Mouse (Mus musculus): ENCODE results near the gene Tm9sf2. TPM values are rescaled to one million over a fixed set of nuclear protein-coding genes. Genes with fewer than 3 reads are reported as not detected.
A peak's percentile ranks its signal among the peaks of the same experiment; 100 is the strongest.

Tm9sf2 gene
- polyA plus RNA-seq, 1 experiment from 2014 or later: 132 TPM

DNA sequence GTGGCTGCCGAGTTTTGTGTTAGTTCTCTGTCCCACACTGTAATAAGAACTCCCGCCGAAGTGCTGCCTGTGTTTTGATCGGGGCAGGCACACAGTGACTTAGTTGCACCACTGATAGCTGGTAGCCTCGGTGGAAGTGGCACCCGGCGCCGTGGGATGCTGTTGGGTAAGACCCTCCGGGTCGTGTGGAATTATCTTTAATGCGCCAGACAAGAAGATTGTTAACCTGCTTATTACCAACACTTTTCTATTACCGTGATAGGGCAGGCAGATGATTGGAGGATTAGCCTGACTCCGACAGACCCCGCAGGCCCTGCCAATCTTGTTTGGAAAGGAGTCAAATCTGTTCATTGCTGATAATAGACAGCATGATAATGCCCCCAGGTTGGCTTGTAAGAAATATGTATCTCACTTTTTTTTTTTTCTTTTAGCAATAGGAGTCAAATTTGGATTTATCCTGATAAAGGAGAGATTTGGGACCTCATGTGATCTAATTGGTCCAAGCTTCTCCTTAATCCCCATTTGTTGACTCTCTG is 69.5 kb downstream of the Tm9sf2 start:
- no peak for DNase-seq (ENCODE audit: low spot score)
- Histone ChIP-seq H3K9me3 (ENCODE audit: control insufficient read depth, low read length) (no peaks in the 10 kb centered on the region), H3K9ac (ENCODE audit: low read length) (no peak overlapping the region), H3K27me3 (ENCODE audit: control insufficient read depth, insufficient read depth, low read length) (no peaks in the 10 kb centered on the region), H3K4me1 (ENCODE audit: control insufficient read depth, insufficient read depth, low read length) (no peaks in the 10 kb centered on the region), H3K4me2 (ENCODE audit: low read depth) (no peak overlapping the region), H3K4me3 (ENCODE audit: low read depth, low read length) (no peak overlapping the region), H3K27ac (ENCODE audit: low read depth, low read length) (no peak overlapping the region), H3K36me3 (ENCODE audit: control insufficient read depth, insufficient read depth, low read length) (no peaks in the 10 kb centered on the region)
- ATAC-seq (ENCODE audit: insufficient read depth, low FRiP score, low TSS enrichment): no peak
- WGBS: 88% methylated on average over 14 of the region's 14 CpGs

DNA sequence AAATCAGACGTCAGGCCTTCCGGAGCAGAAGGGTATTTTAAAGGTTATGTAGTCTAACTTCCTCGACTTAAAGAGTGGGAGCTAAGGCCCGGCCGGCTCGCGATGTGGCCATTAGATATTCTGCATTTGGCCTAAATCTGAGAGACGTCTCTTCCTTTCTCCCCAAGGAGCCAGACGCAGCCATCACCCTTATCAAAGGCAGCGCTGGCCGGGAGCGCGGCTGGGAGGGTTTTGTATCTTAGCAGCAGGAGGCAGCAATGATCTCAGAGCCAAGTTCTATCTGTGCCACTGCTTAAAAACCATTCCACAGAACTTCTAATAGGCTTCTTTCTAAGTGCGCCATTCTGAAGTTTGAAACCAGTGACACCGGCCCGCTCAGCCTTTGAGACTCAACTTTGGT is 72.4 kb downstream of the Tm9sf2 start:
- 63% methylated on average over 16 of the region's 16 CpGs for WGBS
- Histone ChIP-seq H3K4me3 (ENCODE audit: low read depth, low read length) (no peak overlapping the region), H3K36me3 (ENCODE audit: control insufficient read depth, insufficient read depth, low read length) (no peaks in the 10 kb centered on the region), H3K4me2 (ENCODE audit: low read depth) (no peak overlapping the region), H3K9me3 (ENCODE audit: control insufficient read depth, low read length) (no peaks in the 10 kb centered on the region), H3K4me1 (ENCODE audit: control insufficient read depth, insufficient read depth, low read length) (no peaks in the 10 kb centered on the region), H3K27ac (ENCODE audit: low read depth, low read length) (no peak overlapping the region), H3K27me3 (ENCODE audit: control insufficient read depth, insufficient read depth, low read length) (no peaks in the 10 kb centered on the region), H3K9ac (ENCODE audit: low read length) (no peak overlapping the region)
- no peak for ATAC-seq (ENCODE audit: insufficient read depth, low FRiP score, low TSS enrichment)
- no peak for DNase-seq (ENCODE audit: low spot score)

DNA sequence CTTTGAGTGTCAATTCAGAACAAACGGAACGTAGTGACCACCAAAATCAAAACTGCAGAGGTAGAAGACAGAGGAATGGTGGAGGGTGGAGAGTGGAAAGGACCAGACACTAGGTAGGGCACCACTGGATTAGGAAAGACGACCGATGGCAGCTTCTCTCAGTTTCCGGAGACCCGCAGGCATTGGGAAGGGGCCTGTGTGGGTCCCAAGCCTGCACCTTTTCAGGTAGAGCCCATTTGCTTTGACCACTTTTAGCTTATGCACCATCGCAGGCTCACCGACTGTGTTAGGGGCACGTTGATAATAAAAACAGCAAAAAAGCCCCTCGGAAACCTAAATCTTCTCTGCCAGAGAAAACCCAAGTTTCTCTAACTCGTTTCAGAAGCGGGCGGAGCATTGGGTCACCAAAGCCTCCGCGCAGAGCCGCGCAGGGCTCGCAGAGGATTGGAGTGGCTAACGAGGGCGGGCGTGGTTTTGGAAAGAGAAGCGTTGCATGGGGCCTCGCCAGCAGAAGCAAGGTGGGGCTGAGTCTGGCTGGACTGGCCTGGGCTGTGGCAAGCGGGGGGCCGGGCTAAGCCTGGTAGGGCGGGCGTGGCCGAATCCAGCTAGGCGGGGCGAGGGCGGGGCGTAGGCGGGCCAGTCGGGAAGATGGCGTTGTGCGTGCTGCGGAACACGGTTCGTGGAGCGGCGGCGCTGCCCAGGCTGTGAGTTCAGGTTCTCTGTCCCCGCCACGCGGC is 74.4 kb downstream of the Tm9sf2 start, which contains the start of gene Clybl:
Clybl (plus strand) TSS at position 627 of the 737 bp plus-strand sequence.
- H3K4me1 ChIP-seq (ENCODE audit: control insufficient read depth, insufficient read depth, low read length): no peaks in the 10 kb centered on the region
- H3K9me3 ChIP-seq (ENCODE audit: control insufficient read depth, low read length): no peaks in the 10 kb centered on the region
- no peaks in the 10 kb centered on the region for H3K27me3 ChIP-seq (ENCODE audit: control insufficient read depth, insufficient read depth, low read length)
- peak within 1 kb of the TSS; percentile 61 for H3K4me3 ChIP-seq (ENCODE audit: low read depth, low read length)
- peak within 1 kb of the TSS; percentile 58 for H3K4me2 ChIP-seq (ENCODE audit: low read depth)
- no peak within 1 kb of the TSS for H3K27ac ChIP-seq (ENCODE audit: low read depth, low read length)
- H3K9ac ChIP-seq (ENCODE audit: low read length): peak within 1 kb of the TSS; percentile 65
- WGBS: 3% methylated on average over 45 of the region's 45 CpGs
- peak; percentile 93 for DNase-seq (ENCODE audit: low spot score)
- ATAC-seq (ENCODE audit: insufficient read depth, low FRiP score, low TSS enrichment): peak; percentile 98
- no peaks in the 10 kb centered on the region for H3K36me3 ChIP-seq (ENCODE audit: control insufficient read depth, insufficient read depth, low read length)

DNA sequence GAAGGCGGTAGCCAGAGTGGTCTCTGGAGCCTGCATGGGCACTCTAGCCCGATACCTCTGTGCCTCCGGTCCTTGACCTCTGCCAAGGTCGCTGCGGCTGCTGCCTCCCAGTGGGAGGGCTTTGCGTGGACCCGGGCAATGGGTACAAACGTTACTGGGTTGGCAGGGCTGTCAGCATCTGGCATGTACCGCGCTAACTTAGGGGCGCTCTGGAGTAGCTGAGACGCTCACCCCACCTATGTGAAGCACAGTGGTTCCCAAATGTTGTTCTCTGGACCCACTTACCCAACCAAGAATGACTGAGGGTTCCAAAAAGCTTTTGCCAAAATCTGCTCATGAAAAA is 74.9 kb downstream of the Tm9sf2 start:
- H3K9me3 ChIP-seq (ENCODE audit: control insufficient read depth, low read length): no peaks in the 10 kb centered on the region
- H3K4me1 ChIP-seq (ENCODE audit: control insufficient read depth, insufficient read depth, low read length): no peaks in the 10 kb centered on the region
- DNase-seq (ENCODE audit: low spot score): no peak
- no peaks in the 10 kb centered on the region for H3K27me3 ChIP-seq (ENCODE audit: control insufficient read depth, insufficient read depth, low read length)
- WGBS: 1% methylated on average over 12 of the region's 12 CpGs
- no peak overlapping the region for H3K27ac ChIP-seq (ENCODE audit: low read depth, low read length)
- H3K9ac ChIP-seq (ENCODE audit: low read length): peak overlapping the region; percentile 65
- no peaks in the 10 kb centered on the region for H3K36me3 ChIP-seq (ENCODE audit: control insufficient read depth, insufficient read depth, low read length)
- H3K4me2 ChIP-seq (ENCODE audit: low read depth): peak overlapping the region; percentile 58
- ATAC-seq (ENCODE audit: insufficient read depth, low FRiP score, low TSS enrichment): peak; percentile 70
- H3K4me3 ChIP-seq (ENCODE audit: low read depth, low read length): peak overlapping the region; percentile 61

DNA sequence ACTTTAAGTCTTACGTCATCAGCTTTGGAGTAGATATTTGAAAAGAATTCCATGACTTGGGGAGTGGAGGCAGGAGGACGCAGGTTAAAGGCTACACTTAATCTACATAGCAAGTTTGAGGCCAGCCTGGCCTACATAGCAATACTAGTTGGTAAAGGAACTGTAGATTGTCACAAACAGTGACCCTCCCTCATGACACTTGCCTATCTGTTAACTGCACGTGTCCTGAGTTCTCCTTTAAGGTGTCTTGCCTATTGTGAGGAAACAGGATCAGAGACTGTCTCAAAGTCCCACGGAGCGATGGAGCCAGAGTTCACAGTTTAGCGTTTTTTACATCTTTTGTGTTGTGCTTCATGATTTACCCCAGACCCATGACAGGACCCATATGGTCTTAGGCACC is 75.4 kb downstream of the Tm9sf2 start:
- no peak for ATAC-seq (ENCODE audit: insufficient read depth, low FRiP score, low TSS enrichment)
- H3K4me3 ChIP-seq (ENCODE audit: low read depth, low read length): no peak overlapping the region
- H3K9me3 ChIP-seq (ENCODE audit: control insufficient read depth, low read length): no peaks in the 10 kb centered on the region
- H3K36me3 ChIP-seq (ENCODE audit: control insufficient read depth, insufficient read depth, low read length): no peaks in the 10 kb centered on the region
- H3K27ac ChIP-seq (ENCODE audit: low read depth, low read length): no peak overlapping the region
- no peak overlapping the region for H3K9ac ChIP-seq (ENCODE audit: low read length)
- 83% methylated on average over 6 of the region's 6 CpGs for WGBS
- H3K27me3 ChIP-seq (ENCODE audit: control insufficient read depth, insufficient read depth, low read length): no peaks in the 10 kb centered on the region
- no peak for DNase-seq (ENCODE audit: low spot score)
- no peak overlapping the region for H3K4me2 ChIP-seq (ENCODE audit: low read depth)
- no peaks in the 10 kb centered on the region for H3K4me1 ChIP-seq (ENCODE audit: control insufficient read depth, insufficient read depth, low read length)

DNA sequence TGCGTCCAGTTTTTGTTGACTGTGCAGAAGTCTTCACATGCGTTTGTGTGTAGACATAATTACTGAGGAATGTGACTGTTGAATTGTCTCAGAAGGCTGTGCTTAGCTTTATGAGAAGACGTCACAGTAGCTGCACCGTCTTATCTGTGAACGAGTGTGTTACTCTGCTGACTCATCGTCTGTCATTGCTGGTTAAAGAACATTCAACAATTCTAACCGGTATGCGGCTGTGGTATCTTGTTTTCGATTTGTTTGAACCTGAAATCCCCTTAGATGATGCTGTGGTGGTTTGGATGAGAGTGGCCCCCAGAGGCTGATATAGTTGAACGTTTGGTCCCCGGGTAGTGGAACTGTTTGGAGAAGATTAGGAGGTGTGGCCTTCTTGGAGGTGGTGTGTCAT is 77.1 kb downstream of the Tm9sf2 start:
- H3K4me1 ChIP-seq (ENCODE audit: control insufficient read depth, insufficient read depth, low read length): no peaks in the 10 kb centered on the region
- no peak overlapping the region for H3K4me3 ChIP-seq (ENCODE audit: low read depth, low read length)
- WGBS: 88% methylated on average over 11 of the region's 11 CpGs
- ATAC-seq (ENCODE audit: insufficient read depth, low FRiP score, low TSS enrichment) (no peak), DNase-seq (ENCODE audit: low spot score) (no peak)
- H3K9ac ChIP-seq (ENCODE audit: low read length): no peak overlapping the region
- H3K27ac ChIP-seq (ENCODE audit: low read depth, low read length): no peak overlapping the region
- H3K36me3 ChIP-seq (ENCODE audit: control insufficient read depth, insufficient read depth, low read length): no peaks in the 10 kb centered on the region
- no peaks in the 10 kb centered on the region for H3K27me3 ChIP-seq (ENCODE audit: control insufficient read depth, insufficient read depth, low read length)
- no peak overlapping the region for H3K4me2 ChIP-seq (ENCODE audit: low read depth)
- no peaks in the 10 kb centered on the region for H3K9me3 ChIP-seq (ENCODE audit: control insufficient read depth, low read length)

DNA sequence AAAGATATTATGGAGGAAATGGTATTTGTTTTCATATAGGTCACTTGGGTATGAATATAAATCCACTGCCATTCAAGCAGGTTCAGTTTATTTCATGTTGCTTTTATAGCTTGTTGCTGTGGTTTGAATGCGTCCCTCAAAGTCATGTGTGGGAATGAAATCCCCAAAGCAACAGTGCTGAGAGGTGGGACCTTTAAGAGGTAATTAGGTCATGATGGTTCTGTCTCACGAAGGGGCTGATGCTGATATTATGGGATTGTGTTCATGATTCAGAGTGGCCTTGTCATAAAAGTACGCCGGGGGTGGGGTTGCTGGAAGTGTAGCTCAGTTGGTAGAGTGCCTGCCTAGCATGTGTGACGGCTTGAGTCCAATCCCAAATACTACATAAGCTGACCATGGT is 81.4 kb downstream of the Tm9sf2 start:
- ATAC-seq (ENCODE audit: insufficient read depth, low FRiP score, low TSS enrichment) (no peak), DNase-seq (ENCODE audit: low spot score) (no peak)
- Histone ChIP-seq H3K9ac (ENCODE audit: low read length) (no peak overlapping the region), H3K4me2 (ENCODE audit: low read depth) (no peak overlapping the region), H3K36me3 (ENCODE audit: control insufficient read depth, insufficient read depth, low read length) (no peaks in the 10 kb centered on the region), H3K4me1 (ENCODE audit: control insufficient read depth, insufficient read depth, low read length) (no peaks in the 10 kb centered on the region), H3K4me3 (ENCODE audit: low read depth, low read length) (no peak overlapping the region), H3K9me3 (ENCODE audit: control insufficient read depth, low read length) (no peaks in the 10 kb centered on the region), H3K27ac (ENCODE audit: low read depth, low read length) (no peak overlapping the region), H3K27me3 (ENCODE audit: control insufficient read depth, insufficient read depth, low read length) (no peaks in the 10 kb centered on the region)
- WGBS: 89% methylated on average over 5 of the region's 5 CpGs

DNA sequence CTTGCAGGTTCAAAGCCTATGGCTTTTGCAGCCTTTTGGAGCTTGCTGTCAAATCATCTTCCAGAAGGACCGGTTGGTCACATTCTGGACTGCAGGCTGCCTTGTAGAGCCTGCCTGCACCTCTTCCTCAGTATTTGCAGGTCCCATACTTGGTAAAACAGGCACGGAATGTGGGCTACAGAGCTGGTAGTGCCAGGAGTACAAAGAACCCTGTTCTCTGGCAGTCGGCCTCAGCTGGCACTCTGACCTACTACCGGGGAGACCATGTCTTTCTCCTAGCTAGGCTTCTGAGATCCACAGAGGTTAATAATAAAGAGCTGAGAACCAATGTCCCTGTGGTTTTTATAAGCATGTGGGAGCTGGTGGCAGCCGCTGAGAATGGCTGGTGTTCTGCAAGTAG is 83.1 kb downstream of the Tm9sf2 start:
- H3K36me3 ChIP-seq (ENCODE audit: control insufficient read depth, insufficient read depth, low read length): no peaks in the 10 kb centered on the region
- 80% methylated on average over 5 of the region's 5 CpGs for WGBS
- ATAC-seq (ENCODE audit: insufficient read depth, low FRiP score, low TSS enrichment) (no peak), DNase-seq (ENCODE audit: low spot score) (no peak)
- H3K4me2 ChIP-seq (ENCODE audit: low read depth): no peak overlapping the region
- H3K27ac ChIP-seq (ENCODE audit: low read depth, low read length): no peak overlapping the region
- no peaks in the 10 kb centered on the region for H3K9me3 ChIP-seq (ENCODE audit: control insufficient read depth, low read length)
- no peaks in the 10 kb centered on the region for H3K4me1 ChIP-seq (ENCODE audit: control insufficient read depth, insufficient read depth, low read length)
- H3K4me3 ChIP-seq (ENCODE audit: low read depth, low read length): no peak overlapping the region
- no peaks in the 10 kb centered on the region for H3K27me3 ChIP-seq (ENCODE audit: control insufficient read depth, insufficient read depth, low read length)
- no peak overlapping the region for H3K9ac ChIP-seq (ENCODE audit: low read length)

DNA sequence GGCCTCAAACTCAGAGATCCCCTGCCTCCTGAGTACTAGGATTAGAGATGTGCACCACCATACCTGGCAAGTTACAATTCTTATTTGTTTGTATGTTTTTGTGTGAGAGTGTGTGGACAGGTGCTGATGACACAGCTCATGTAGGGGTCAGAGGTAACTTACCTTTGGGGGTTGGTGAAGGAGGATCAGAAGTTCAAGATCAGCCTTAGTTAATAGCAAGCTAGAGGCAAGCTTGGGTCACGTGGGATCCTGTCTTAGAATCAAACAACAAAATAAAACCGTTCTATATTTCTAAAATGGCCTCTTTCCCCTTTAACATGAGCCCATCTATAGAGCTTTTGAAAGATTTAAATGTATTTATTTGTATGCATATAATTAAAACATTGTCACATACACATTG is 83.7 kb downstream of the Tm9sf2 start:
- Histone ChIP-seq H3K27me3 (ENCODE audit: control insufficient read depth, insufficient read depth, low read length) (no peaks in the 10 kb centered on the region), H3K4me2 (ENCODE audit: low read depth) (no peak overlapping the region), H3K9me3 (ENCODE audit: control insufficient read depth, low read length) (no peaks in the 10 kb centered on the region), H3K9ac (ENCODE audit: low read length) (no peak overlapping the region), H3K4me1 (ENCODE audit: control insufficient read depth, insufficient read depth, low read length) (no peaks in the 10 kb centered on the region), H3K4me3 (ENCODE audit: low read depth, low read length) (no peak overlapping the region), H3K36me3 (ENCODE audit: control insufficient read depth, insufficient read depth, low read length) (no peaks in the 10 kb centered on the region), H3K27ac (ENCODE audit: low read depth, low read length) (no peak overlapping the region)
- WGBS: 22% methylated on average over 2 of the region's 2 CpGs
- DNase-seq (ENCODE audit: low spot score) (no peak), ATAC-seq (ENCODE audit: insufficient read depth, low FRiP score, low TSS enrichment) (no peak)

Measured in neural tube, embryonic 11.5 days (tissue).